Mouse (Mus musculus) liver, embryonic 14.5 days (tissue): ENCODE results near the gene Unc93b1. TPM values are rescaled to one million over a fixed set of nuclear protein-coding genes. Genes with fewer than 3 reads are reported as not detected.
A peak's percentile ranks its signal among the peaks of the same experiment; 100 is the strongest.

Experiments used
- ATAC-seq: fragments of 200-750 bp; cut with Nextera tagmentation; 2 replicates; pipeline ENCODE4 v1.8.0; 2017; ENCODE audit warnings: moderate number of reproducible peaks, mild to moderate bottlenecking, moderate library complexity; ENCODE audit not compliant: insufficient read depth
- DNase-seq, 3 experiments: peaks; one replicate each; pipeline ENCODE4 v3.0.0-alpha.2; 2012 to 2013; ENCODE audit warnings: low read depth in 3 of 3, low spot score in 3 of 3
- H3K27ac ChIP-seq: fragments of 300-500 bp; sonication (generic); 2 replicates; pipeline ENCODE4 v1.5.1; 2014; ENCODE audit warnings: moderate library complexity, mild to moderate bottlenecking, control low read depth, inconsistent platforms
- H3K27me3 ChIP-seq: fragments of 300-500 bp; sonication (generic); 2 replicates; pipeline ENCODE4 v1.6.1; 2014; ENCODE audit warnings: mild to moderate bottlenecking, low read length, moderate library complexity; ENCODE audit not compliant: control insufficient read depth, insufficient read depth
- H3K36me3 ChIP-seq: fragments of 300-500 bp; sonication (generic); replicated peaks from 2 replicates; pipeline ENCODE4 v1.6.1; 2014; ENCODE audit warnings: low read depth; ENCODE audit not compliant: control insufficient read depth, insufficient read depth
- H3K4me1 ChIP-seq, 2 experiments: fragments of 200-500 bp in 1 of 2; fragments of 300-500 bp in 1 of 2; sonication (generic) in 1 of 2; replicated peaks; 2 replicates each; pipeline ENCODE4 v1.6.1; 2012 to 2014; ENCODE audit warnings: antibody characterized with exemption in 1 of 2, inconsistent platforms in 1 of 2, low read length in 1 of 2; ENCODE audit not compliant: control insufficient read depth in 2 of 2, insufficient read depth in 2 of 2
- H3K4me2 ChIP-seq: fragments of 300-500 bp; sonication (generic); 2 replicates; pipeline ENCODE4 v1.6.1; 2014; ENCODE audit warnings: low read depth, mild to moderate bottlenecking, control low read depth, moderate library complexity
- H3K4me3 ChIP-seq, 2 experiments: fragments of 200-500 bp in 1 of 2; fragments of 300-500 bp in 1 of 2; sonication (generic) in 1 of 2; 2 replicates each; pipeline ENCODE4 v1.5.1; 2012 to 2014; ENCODE audit warnings: low read depth in 2 of 2, low read length in 2 of 2, mild to moderate bottlenecking in 2 of 2, control low read depth in 1 of 2, inconsistent platforms in 1 of 2, moderate library complexity in 1 of 2; ENCODE audit not compliant: insufficient read depth in 1 of 2
- H3K9ac ChIP-seq: fragments of 300-500 bp; sonication (generic); replicated peaks from 2 replicates; pipeline ENCODE4 v1.6.1; 2014; ENCODE audit warnings: mild to moderate bottlenecking, control low read depth, moderate library complexity
- H3K9me3 ChIP-seq: fragments of 300-500 bp; sonication (generic); 2 replicates; pipeline ENCODE4 v1.6.1; 2016; ENCODE audit warnings: low read length, mixed read lengths; ENCODE audit not compliant: control insufficient read depth
- CTCF ChIP-seq: IDR thresholded peaks from 2 replicates; pipeline ENCODE4 v1.5.1; 2016; ENCODE audit warnings: antibody characterized with exemption, low read depth, control low read depth
- EP300 ChIP-seq: IDR thresholded peaks from 2 replicates; pipeline ENCODE4 v1.6.1; 2016; ENCODE audit warnings: antibody characterized with exemption, low read depth
- WGBS: fragments of 180-500 bp; shearing (Covaris S2); extraction: QIAGEN DNeasy Blood & Tissue Kit; methylation state at CpG from one replicate; pipeline ENCODE4 v1.1.7; 2014; ENCODE audit not compliant: insufficient replicate concordance; 5-methylcytosine and 5-hydroxymethylcytosine counted together
- polyA plus RNA-seq, 2 experiments: library from polyadenylated mRNA; depleted of rRNA in 1 of 2; stranded (reverse) in 1 of 2; unstranded in 1 of 2; fragments of >200 nt; fragmentation: Nextera tagmentation in 1 of 2; extraction: Ambion mirVana in 1 of 2; gene quantifications; 2 replicates each; pipeline versions ENCODE4 v1.2.1 to v1.2.3; 2012 to 2014

The Unc93b1 gene
- polyA plus RNA-seq, 2 experiments = 14.7 to 19.8 TPM

GRCm38 (mm10) chr19:3923586-3923985, 11.4 kb upstream of the Unc93b1 start:
- H3K9ac ChIP-seq = no peak overlapping the region
- H3K27me3 ChIP-seq = no peaks in the 10 kb centered on the region
- H3K4me2 ChIP-seq = no peak overlapping the region
- H3K9me3 ChIP-seq = no peaks in the 10 kb centered on the region
- H3K4me1 ChIP-seq = peaks cover 3 to 8% of the 10 kb centered on the region in 2 experiments; a peak in 3 of 4 replicates
- DNase-seq = no peak
- no peak overlapping the region for H3K4me3 ChIP-seq
- no peak for ATAC-seq
- no peak for TF ChIP-seq CTCF
- no peak for TF ChIP-seq EP300
- H3K36me3 ChIP-seq = no peaks in the 10 kb centered on the region
- no peak overlapping the region for H3K27ac ChIP-seq
- 56% methylated on average over 13 of the region's 13 CpGs for WGBS

- no peak overlapping the region for H3K9ac ChIP-seq
- no peak for DNase-seq
- no peaks in the 10 kb centered on the region for H3K27me3 ChIP-seq
- 77% methylated on average over 8 of the region's 8 CpGs for WGBS
- no peak for TF ChIP-seq EP300
- TF ChIP-seq CTCF = no peak
- peaks cover 3 to 8% of the 10 kb centered on the region in 2 experiments; a peak in 3 of 4 replicates for H3K4me1 ChIP-seq
- no peak overlapping the region for H3K4me3 ChIP-seq
- H3K9me3 ChIP-seq = no peaks in the 10 kb centered on the region
- no peak for ATAC-seq
- no peak overlapping the region for H3K4me2 ChIP-seq
- H3K36me3 ChIP-seq = no peaks in the 10 kb centered on the region
- no peak overlapping the region for H3K27ac ChIP-seq
These were observed 10.8 kb upstream of the Unc93b1 start for GRCm38 (mm10) chr19:3924190-3924589.

- H3K4me1 ChIP-seq = peaks cover 3 to 12% of the 10 kb centered on the region in 2 experiments
- no peak overlapping the region for H3K4me3 ChIP-seq
- ATAC-seq (no peak), DNase-seq (no peak)
- no peak overlapping the region for H3K27ac ChIP-seq
- no peak overlapping the region for H3K4me2 ChIP-seq
- H3K36me3 ChIP-seq = no peaks in the 10 kb centered on the region
- TF ChIP-seq EP300 (no peak), CTCF (no peak)
- 58% methylated on average over 7 of the region's 7 CpGs for WGBS
- H3K9me3 ChIP-seq = no peaks in the 10 kb centered on the region
- H3K9ac ChIP-seq = no peak overlapping the region
- no peaks in the 10 kb centered on the region for H3K27me3 ChIP-seq
These were observed 10.1 kb upstream of the Unc93b1 start for GRCm38 (mm10) chr19:3924868-3925267.

GRCm38 (mm10) chr19:3925859-3926258, 9.1 kb upstream of the Unc93b1 start:
- no peaks in the 10 kb centered on the region for H3K27me3 ChIP-seq
- no peak overlapping the region for H3K4me3 ChIP-seq
- 69% methylated on average over 6 of the region's 6 CpGs for WGBS
- no peaks in the 10 kb centered on the region for H3K36me3 ChIP-seq
- no peak for ATAC-seq
- no peak overlapping the region for H3K9ac ChIP-seq
- TF ChIP-seq CTCF (no peak), EP300 (no peak)
- H3K9me3 ChIP-seq = no peaks in the 10 kb centered on the region
- H3K27ac ChIP-seq = no peak overlapping the region
- peaks cover 3 to 16% of the 10 kb centered on the region in 2 experiments for H3K4me1 ChIP-seq
- no peak for DNase-seq
- no peak overlapping the region for H3K4me2 ChIP-seq

GRCm38 (mm10) chr19:3926279-3926678, 8.7 kb upstream of the Unc93b1 start:
- Histone ChIP-seq H3K9ac (no peak overlapping the region), H3K9me3 (no peaks in the 10 kb centered on the region), H3K36me3 (no peaks in the 10 kb centered on the region), H3K27ac (no peak overlapping the region), H3K4me3 (no peak overlapping the region), H3K27me3 (no peaks in the 10 kb centered on the region), H3K4me1 (peaks cover 3 to 16% of the 10 kb centered on the region in 2 experiments), H3K4me2 (no peak overlapping the region)
- 42% methylated on average over 3 of the region's 3 CpGs for WGBS
- no peak for DNase-seq
- no peak for ATAC-seq
- TF ChIP-seq EP300 (no peak), CTCF (peak; percentile 37; the same call in 1 of the 2 replicates)
